Mouse (Mus musculus): ENCODE measurements around the gene Gadd45b. TPM values are rescaled to one million over a fixed set of nuclear protein-coding genes. Genes with fewer than 3 reads are reported as not detected.

The Gadd45b gene
- polyA plus RNA-seq, 1 experiment, result 29.7 TPM

- H3K36me3 ChIP-seq (ENCODE audit: control insufficient read depth, insufficient read depth, low read length), result peaks cover 27% of the 10 kb centered on the region
- H3K4me1 ChIP-seq (ENCODE audit: control insufficient read depth, insufficient read depth, insufficient read length, low read length), result peaks cover 9% of the 10 kb centered on the region
- H3K27me3 ChIP-seq (ENCODE audit: control insufficient read depth, insufficient read depth, low read length), result no peaks in the 10 kb centered on the region
- WGBS, result 84% methylated on average over 19 of the region's 19 CpGs
- TF ChIP-seq POLR2A (IDR thresholded peaks at IDR 0.05; ENCODE audit: low read depth, low read length) (no peak), CTCF (IDR thresholded peaks at IDR 0.05; ENCODE audit: extremely low read depth, insufficient read length, insufficient replicate concordance, low read depth, low read length) (no peak)
- peak overlapping the region; percentile 62 for H3K27ac ChIP-seq (ENCODE audit: insufficient read depth, low read depth, low read length)
- no peak overlapping the region for H3K4me3 ChIP-seq (ENCODE audit: low read depth, low read length)
Observed at GRCm38 (mm10) chr10:80901409-80902272, 28.2 kb upstream of the Gadd45b start.

- H3K27me3 ChIP-seq (ENCODE audit: control insufficient read depth, insufficient read depth, low read length), result no peaks in the 10 kb centered on the region
- no peak for TF ChIP-seq POLR2A (IDR thresholded peaks at IDR 0.05; ENCODE audit: low read depth, low read length)
- no peak for TF ChIP-seq CTCF (IDR thresholded peaks at IDR 0.05; ENCODE audit: extremely low read depth, insufficient read length, insufficient replicate concordance, low read depth, low read length)
- H3K27ac ChIP-seq (ENCODE audit: insufficient read depth, low read depth, low read length), result no peak overlapping the region
- 95% methylated on average over 9 of the region's 9 CpGs for WGBS
- no peak overlapping the region for H3K4me3 ChIP-seq (ENCODE audit: low read depth, low read length)
- H3K36me3 ChIP-seq (ENCODE audit: control insufficient read depth, insufficient read depth, low read length), result peaks cover 31% of the 10 kb centered on the region
- H3K4me1 ChIP-seq (ENCODE audit: control insufficient read depth, insufficient read depth, insufficient read length, low read length), result peaks cover 9% of the 10 kb centered on the region
Observed at GRCm38 (mm10) chr10:80902273-80902940, 27.5 kb upstream of the Gadd45b start.

GRCm38 (mm10) chr10:80903282-80903681 is 26.6 kb upstream of the Gadd45b start:
- H3K4me3 ChIP-seq (ENCODE audit: low read depth, low read length), result no peak overlapping the region
- WGBS, result 90% methylated on average over 10 of the region's 10 CpGs
- no peaks in the 10 kb centered on the region for H3K27me3 ChIP-seq (ENCODE audit: control insufficient read depth, insufficient read depth, low read length)
- H3K36me3 ChIP-seq (ENCODE audit: control insufficient read depth, insufficient read depth, low read length), result peaks cover 31% of the 10 kb centered on the region
- TF ChIP-seq CTCF (IDR thresholded peaks at IDR 0.05; ENCODE audit: extremely low read depth, insufficient read length, insufficient replicate concordance, low read depth, low read length) (no peak), POLR2A (IDR thresholded peaks at IDR 0.05; ENCODE audit: low read depth, low read length) (no peak)
- no peak overlapping the region for H3K27ac ChIP-seq (ENCODE audit: insufficient read depth, low read depth, low read length)
- H3K4me1 ChIP-seq (ENCODE audit: control insufficient read depth, insufficient read depth, insufficient read length, low read length), result peaks cover 9% of the 10 kb centered on the region

- 88% methylated on average over 28 of the region's 28 CpGs for WGBS
- Histone ChIP-seq H3K4me3 (ENCODE audit: low read depth, low read length) (no peak overlapping the region), H3K4me1 (ENCODE audit: control insufficient read depth, insufficient read depth, insufficient read length, low read length) (peaks cover 9% of the 10 kb centered on the region), H3K27me3 (ENCODE audit: control insufficient read depth, insufficient read depth, low read length) (no peaks in the 10 kb centered on the region), H3K27ac (ENCODE audit: insufficient read depth, low read depth, low read length) (no peak overlapping the region), H3K36me3 (ENCODE audit: control insufficient read depth, insufficient read depth, low read length) (peaks cover 36% of the 10 kb centered on the region)
- TF ChIP-seq CTCF (IDR thresholded peaks at IDR 0.05; ENCODE audit: extremely low read depth, insufficient read length, insufficient replicate concordance, low read depth, low read length), result no peak
- TF ChIP-seq POLR2A (IDR thresholded peaks at IDR 0.05; ENCODE audit: low read depth, low read length), result no peak
Observed at GRCm38 (mm10) chr10:80904004-80904693, 25.7 kb upstream of the Gadd45b start.

GRCm38 (mm10) chr10:80904709-80905108 is 25.2 kb upstream of the Gadd45b start:
- WGBS, result 93% methylated on average over 11 of the region's 11 CpGs
- peaks cover 9% of the 10 kb centered on the region for H3K4me1 ChIP-seq (ENCODE audit: control insufficient read depth, insufficient read depth, insufficient read length, low read length)
- H3K27ac ChIP-seq (ENCODE audit: insufficient read depth, low read depth, low read length), result no peak overlapping the region
- no peak overlapping the region for H3K4me3 ChIP-seq (ENCODE audit: low read depth, low read length)
- H3K27me3 ChIP-seq (ENCODE audit: control insufficient read depth, insufficient read depth, low read length), result no peaks in the 10 kb centered on the region
- TF ChIP-seq CTCF (IDR thresholded peaks at IDR 0.05; ENCODE audit: extremely low read depth, insufficient read length, insufficient replicate concordance, low read depth, low read length) (no peak), POLR2A (IDR thresholded peaks at IDR 0.05; ENCODE audit: low read depth, low read length) (no peak)
- H3K36me3 ChIP-seq (ENCODE audit: control insufficient read depth, insufficient read depth, low read length), result peaks cover 41% of the 10 kb centered on the region

GRCm38 (mm10) chr10:80909375-80910162 is 20.3 kb upstream of the Gadd45b start:
- Histone ChIP-seq H3K27ac (ENCODE audit: insufficient read depth, low read depth, low read length) (no peak overlapping the region), H3K27me3 (ENCODE audit: control insufficient read depth, insufficient read depth, low read length) (no peaks in the 10 kb centered on the region), H3K36me3 (ENCODE audit: control insufficient read depth, insufficient read depth, low read length) (peaks cover 38% of the 10 kb centered on the region), H3K4me1 (ENCODE audit: control insufficient read depth, insufficient read depth, insufficient read length, low read length) (peaks cover 10% of the 10 kb centered on the region), H3K4me3 (ENCODE audit: low read depth, low read length) (no peak overlapping the region)
- TF ChIP-seq CTCF (IDR thresholded peaks at IDR 0.05; ENCODE audit: extremely low read depth, insufficient read length, insufficient replicate concordance, low read depth, low read length) (no peak), POLR2A (IDR thresholded peaks at IDR 0.05; ENCODE audit: low read depth, low read length) (no peak)
- 95% methylated on average over 22 of the region's 22 CpGs for WGBS

All from small intestine, adult 2 months (tissue).